Mouse (Mus musculus): ENCODE measurements around the gene Cul1. TPM values are rescaled to one million over a fixed set of nuclear protein-coding genes. Genes with fewer than 3 reads are reported as not detected.

Cul1 gene
- 22.1 and 38.7 TPM in 2 replicates for polyA plus RNA-seq (2012)

- TF ChIP-seq GATA1 (IDR thresholded peaks at IDR 0.05; ENCODE audit: low read length): no peak
These were observed at the start of gene Cul1 for GRCm38 (mm10) chr6:47453098-47453497. TSS of gene Cul1 (plus strand) at chr6:47453398.

- TF ChIP-seq GATA1 (IDR thresholded peaks at IDR 0.05; ENCODE audit: low read length): no peak
These were observed 48.5 kb upstream of the Cul1 start for GRCm38 (mm10) chr6:47404419-47405382.

- no peak for TF ChIP-seq GATA1 (IDR thresholded peaks at IDR 0.05; ENCODE audit: low read length)
These were observed 40.2 kb upstream of the Cul1 start for GRCm38 (mm10) chr6:47412886-47413606.

- TF ChIP-seq GATA1 (IDR thresholded peaks at IDR 0.05; ENCODE audit: low read length): no peak
These were observed 39.5 kb upstream of the Cul1 start for GRCm38 (mm10) chr6:47413656-47414055.

GRCm38 (mm10) chr6:47418691-47419090 lies 34.5 kb upstream of the Cul1 start:
- no peak for TF ChIP-seq GATA1 (IDR thresholded peaks at IDR 0.05; ENCODE audit: low read length)

GRCm38 (mm10) chr6:47420156-47420555 lies 33.0 kb upstream of the Cul1 start:
- TF ChIP-seq GATA1 (IDR thresholded peaks at IDR 0.05; ENCODE audit: low read length): no peak

- no peak for TF ChIP-seq GATA1 (IDR thresholded peaks at IDR 0.05; ENCODE audit: low read length)
These were observed 32.0 kb upstream of the Cul1 start for GRCm38 (mm10) chr6:47421221-47421620.

- TF ChIP-seq GATA1 (IDR thresholded peaks at IDR 0.05; ENCODE audit: low read length): no peak
These were observed 27.1 kb upstream of the Cul1 start for GRCm38 (mm10) chr6:47426136-47426535.

GRCm38 (mm10) chr6:47440080-47440479 lies 13.1 kb upstream of the Cul1 start:
- no peak for TF ChIP-seq GATA1 (IDR thresholded peaks at IDR 0.05; ENCODE audit: low read length)

- TF ChIP-seq GATA1 (IDR thresholded peaks at IDR 0.05; ENCODE audit: low read length): no peak
These were observed 5.5 kb upstream of the Cul1 start for GRCm38 (mm10) chr6:47447658-47448057.

GRCm38 (mm10) chr6:47453522-47454130 lies 428 bp downstream of the Cul1 start:
- TF ChIP-seq GATA1 (IDR thresholded peaks at IDR 0.05; ENCODE audit: low read length): no peak

GRCm38 (mm10) chr6:47454131-47454574 lies 955 bp downstream of the Cul1 start:
- no peak for TF ChIP-seq GATA1 (IDR thresholded peaks at IDR 0.05; ENCODE audit: low read length)

GRCm38 (mm10) chr6:47454575-47455571 lies 1.7 kb downstream of the Cul1 start:
- no peak for TF ChIP-seq GATA1 (IDR thresholded peaks at IDR 0.05; ENCODE audit: low read length)

- no peak for TF ChIP-seq GATA1 (IDR thresholded peaks at IDR 0.05; ENCODE audit: low read length)
These were observed 2.6 kb downstream of the Cul1 start for GRCm38 (mm10) chr6:47455843-47456242.

GRCm38 (mm10) chr6:47456853-47457252 lies 3.7 kb downstream of the Cul1 start:
- no peak for TF ChIP-seq GATA1 (IDR thresholded peaks at IDR 0.05; ENCODE audit: low read length)

Measured in G1E-ER4 (cell line).